Comparison of ENCODE assay signal across 11 mouse cellular contexts in the genomic region with DNA sequence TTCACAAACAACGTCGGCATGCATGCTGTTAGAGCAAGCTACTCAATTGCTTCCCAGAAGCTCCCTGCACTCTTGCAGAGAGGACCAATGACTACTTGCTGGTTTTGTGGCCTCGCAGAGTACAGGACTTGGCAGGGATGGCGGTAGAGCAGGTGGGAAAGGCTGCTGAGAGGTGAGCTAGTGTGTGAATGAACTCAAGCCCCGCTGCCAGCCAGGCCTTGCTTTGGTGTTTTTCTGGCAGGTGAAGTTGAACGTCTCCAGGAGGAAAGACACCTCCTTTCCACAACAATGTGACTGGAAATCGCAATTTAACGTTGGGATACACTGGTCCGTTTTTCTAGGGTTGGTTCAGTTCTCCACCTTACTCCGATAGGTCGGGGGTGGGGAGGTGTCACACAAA. TPM values are rescaled to one million over a fixed set of nuclear protein-coding genes. Genes with fewer than 3 reads are reported as not detected.
DNase-seq lines count a peak whose midpoint lies in the region; ATAC-seq lines count a peak whose summit lies in the region.
"Had no signal": no experiment of that assay in that cellular context is flagged by ENCODE, and none has a peak within 500 bp of the region (broad histone marks: within the 10 kb centered on the region; RNA-seq: fewer than 3 reads in every experiment).

No protein-coding gene starts in this region.

- no peak overlapping the region for H3K27ac ChIP-seq in heart, embryonic 14.5 days (replicated peaks in 1 of 2; ENCODE audit: control insufficient read depth in 1 of 2, insufficient read depth in 1 of 2, low read depth in 2 of 2, low read length in 2 of 2)
- H3K27ac ChIP-seq in hindbrain, embryonic 10.5 days: no peak overlapping the region
- H3K27ac ChIP-seq in midbrain, embryonic 14.5 days (replicated peaks; ENCODE audit: low read depth, low read length): no peak overlapping the region
- H3K27ac ChIP-seq: liver, embryonic 14.5 days had no signal

- peak overlapping the region; percentile 91 for H3K4me2 ChIP-seq in heart, embryonic 14.5 days (ENCODE audit: low read length)
- peak overlapping the region; percentile 94 for H3K4me2 ChIP-seq in midbrain, embryonic 14.5 days (ENCODE audit: low read length)

- no peak for ATAC-seq in heart, embryonic 14.5 days (ENCODE audit: insufficient number of reproducible peaks, insufficient read depth, low FRiP score, low read depth)
- no peak for ATAC-seq in midbrain, embryonic 14.5 days (ENCODE audit: low FRiP score, low TSS enrichment)

- DNase-seq in heart, adult 8-10 months (ENCODE audit: low spot score): no peak
- peak; percentile 58 for DNase-seq in cerebellum, adult 8-10 months
- no peak for DNase-seq in hindbrain, embryonic 10.5 days (ENCODE audit: low spot score)
- DNase-seq in midbrain, embryonic 14.5 days: peak; percentile 20
- DNase-seq in adrenal gland, postnatal 4 days (ENCODE audit: low spot score in 2 of 2): no peak
- no peak for DNase-seq in frontal cortex, postnatal 25 days (ENCODE audit: low spot score in 2 of 2)
- no peak for DNase-seq in kidney, adult 18-20 months
- DNase-seq: adrenal gland, adult 8-10 months; gastrocnemius, postnatal 14 days had no signal

- H3K9ac ChIP-seq in heart, embryonic 14.5 days (ENCODE audit: low read length): no peak overlapping the region
- H3K9ac ChIP-seq in midbrain, embryonic 14.5 days (replicated peaks; ENCODE audit: low read length): peak overlapping the region; percentile 67; the same call in 1 of the 2 replicates
- H3K9ac ChIP-seq: liver, embryonic 14.5 days had no signal

- peak overlapping the region in 1 of 2 experiments; percentile 47; a peak in 1 of 4 replicates for H3K4me3 ChIP-seq in heart, embryonic 14.5 days (ENCODE audit: control insufficient read depth in 1 of 2, insufficient read depth in 1 of 2, low read depth in 1 of 2, low read length in 2 of 2)
- H3K4me3 ChIP-seq in hindbrain, embryonic 10.5 days: peak overlapping the region; percentile 64
- peak overlapping the region; percentile 49 for H3K4me3 ChIP-seq in midbrain, embryonic 14.5 days (replicated peaks; ENCODE audit: low read depth, low read length)

- H3K36me3 ChIP-seq in heart, embryonic 14.5 days (ENCODE audit: control insufficient read depth, insufficient read depth, low read length): no peaks in the 10 kb centered on the region
- H3K36me3 ChIP-seq in hindbrain, embryonic 10.5 days: no peaks in the 10 kb centered on the region
- H3K36me3 ChIP-seq in midbrain, embryonic 14.5 days (ENCODE audit: control insufficient read depth, insufficient read depth, low read length): no peaks in the 10 kb centered on the region

- no peaks in the 10 kb centered on the region for H3K9me3 ChIP-seq in heart, embryonic 14.5 days (ENCODE audit: control insufficient read depth, low read length)
- no peaks in the 10 kb centered on the region for H3K9me3 ChIP-seq in hindbrain, embryonic 10.5 days
- no peaks in the 10 kb centered on the region for H3K9me3 ChIP-seq in midbrain, embryonic 14.5 days (ENCODE audit: control insufficient read depth, low read length)

- peaks cover 55% of the 10 kb centered on the region for H3K27me3 ChIP-seq in heart, embryonic 14.5 days (ENCODE audit: control insufficient read depth, insufficient read depth, low read length)
- H3K27me3 ChIP-seq in hindbrain, embryonic 10.5 days (ENCODE audit: insufficient read depth, poor library complexity, severe bottlenecking): peaks cover 59% of the 10 kb centered on the region
- H3K27me3 ChIP-seq in midbrain, embryonic 14.5 days (ENCODE audit: control insufficient read depth, insufficient read depth, low read length): peaks cover 14% of the 10 kb centered on the region

- 5% methylated on average over 11 of the region's 11 CpGs for WGBS in heart, embryonic 14.5 days
- 7% methylated on average over 11 of the region's 11 CpGs for WGBS in hindbrain, embryonic 10.5 days
- WGBS in midbrain, embryonic 14.5 days: 6% methylated on average over 11 of the region's 11 CpGs

- peaks cover 5 to 13% of the 10 kb centered on the region in 2 experiments; a peak in 2 of 4 replicates for H3K4me1 ChIP-seq in heart, embryonic 14.5 days (ENCODE audit: control insufficient read depth in 2 of 2, insufficient read depth in 2 of 2, low read length in 2 of 2)
- H3K4me1 ChIP-seq in hindbrain, embryonic 10.5 days (replicated peaks): peaks cover 24% of the 10 kb centered on the region
- peaks cover 17% of the 10 kb centered on the region for H3K4me1 ChIP-seq in midbrain, embryonic 14.5 days (ENCODE audit: control insufficient read depth, insufficient read depth, low read length)

RNA-seq across cellular contexts. Expression of gene Minar1, which starts 1.2 kb away (rescaled TPM):
- polyA plus RNA-seq in heart, embryonic 14.5 days (2014; fragmentation: Nextera tagmentation; extraction: Ambion mirVana): 0.03 TPM in 1 of 2 replicates, not detected in the other
- total RNA-seq in heart, adult 8-10 months (2022): under 1 TPM in 3 of 4 experiments, not detected in 1; 0.03 to 0.06 (median 0.05) TPM
- polyA plus RNA-seq in hindbrain, embryonic 10.5 days (2016; fragmentation: Nextera tagmentation; extraction: Ambion mirVana): 0.15 and 0.24 TPM in 2 replicates
- 0.95 and 1.7 TPM in 2 replicates for polyA plus RNA-seq in midbrain, embryonic 14.5 days (2014; fragmentation: Nextera tagmentation; extraction: Ambion mirVana)
- under 1 TPM; 0.42 to 0.65 TPM for total RNA-seq in adrenal gland, postnatal 4 days (2021)
- polyA plus RNA-seq: liver, embryonic 14.5 days had no signal

Comparison
In these comparisons a context has a peak if more than half of its experiments do, and no peak if none do; other contexts are left out.
1. DNase-seq: peak in cerebellum, adult 8-10 months (single experiment) and midbrain, embryonic 14.5 days (single experiment); none in heart, adult 8-10 months (single experiment), hindbrain, embryonic 10.5 days (single experiment), adrenal gland, postnatal 4 days (0 of 2), frontal cortex, postnatal 25 days (0 of 2) and kidney, adult 18-20 months (single experiment).